Mouse (Mus musculus) spleen, adult 2 months (tissue): ENCODE results near the gene Aldh3b1. TPM values are rescaled to one million over a fixed set of nuclear protein-coding genes. Genes with fewer than 3 reads are reported as not detected.
A peak's percentile ranks its signal among the peaks of the same experiment; 100 is the strongest.

Experiments
- DNase-seq, 2 experiments: peaks; one replicate each; pipeline versions ENCODE4 v3.0.0 to v3.0.0-alpha.2; 2012 to 2021; ENCODE audit warnings: low spot score in 2 of 2, low read depth in 1 of 2
- H3K27ac ChIP-seq: fragments of 200-500 bp; 2 replicates; pipeline ENCODE4 v1.5.1; 2012; ENCODE audit warnings: low read length, inconsistent platforms; ENCODE audit not compliant: insufficient read depth
- H3K27me3 ChIP-seq: fragments of 200-500 bp; 2 replicates; pipeline ENCODE4 v1.6.1; 2012; ENCODE audit warnings: mild to moderate bottlenecking, moderate library complexity, low read length, inconsistent platforms; ENCODE audit not compliant: control insufficient read depth, insufficient read depth
- H3K36me3 ChIP-seq: fragments of 200-500 bp; 2 replicates; pipeline ENCODE4 v1.6.1; 2012; ENCODE audit warnings: mild to moderate bottlenecking, low read length, inconsistent platforms; ENCODE audit not compliant: control insufficient read depth, insufficient read depth
- H3K4me1 ChIP-seq: fragments of 200-500 bp; 2 replicates; pipeline ENCODE4 v1.6.1; 2011; ENCODE audit warnings: inconsistent platforms; ENCODE audit not compliant: control insufficient read depth, insufficient read depth, insufficient read length
- H3K4me3 ChIP-seq: fragments of 200-500 bp; 2 replicates; pipeline ENCODE4 v1.5.1; 2011; ENCODE audit warnings: mild to moderate bottlenecking, inconsistent platforms; ENCODE audit not compliant: insufficient read depth, insufficient read length; ENCODE audit errors: extremely low read depth
- CTCF ChIP-seq: fragments of 200-500 bp; IDR thresholded peaks from 2 replicates; pipeline ENCODE4 v1.5.1; 2011; ENCODE audit warnings: mild to moderate bottlenecking, inconsistent platforms; ENCODE audit not compliant: insufficient read depth, insufficient read length, insufficient replicate concordance; ENCODE audit errors: extremely low read depth
- POLR2A ChIP-seq: fragments of 200-500 bp; IDR thresholded peaks from 2 replicates; pipeline ENCODE4 v1.6.1; 2011; ENCODE audit warnings: low read depth, low read length, inconsistent platforms
- WGBS: fragments of 180-500 bp; shearing (Covaris S2); methylation state at CpG from one replicate; pipeline ENCODE4 v1.1.7; 2018; 5-methylcytosine and 5-hydroxymethylcytosine counted together
- polyA plus RNA-seq: library from polyadenylated mRNA; depleted of rRNA; stranded (reverse); fragments of >200 nt; gene quantifications from 2 replicates; pipeline ENCODE4 v1.2.3, GENCODE M21; 2012

Aldh3b1 gene
- polyA plus RNA-seq, 1 experiment: 24.6 TPM

DNA sequence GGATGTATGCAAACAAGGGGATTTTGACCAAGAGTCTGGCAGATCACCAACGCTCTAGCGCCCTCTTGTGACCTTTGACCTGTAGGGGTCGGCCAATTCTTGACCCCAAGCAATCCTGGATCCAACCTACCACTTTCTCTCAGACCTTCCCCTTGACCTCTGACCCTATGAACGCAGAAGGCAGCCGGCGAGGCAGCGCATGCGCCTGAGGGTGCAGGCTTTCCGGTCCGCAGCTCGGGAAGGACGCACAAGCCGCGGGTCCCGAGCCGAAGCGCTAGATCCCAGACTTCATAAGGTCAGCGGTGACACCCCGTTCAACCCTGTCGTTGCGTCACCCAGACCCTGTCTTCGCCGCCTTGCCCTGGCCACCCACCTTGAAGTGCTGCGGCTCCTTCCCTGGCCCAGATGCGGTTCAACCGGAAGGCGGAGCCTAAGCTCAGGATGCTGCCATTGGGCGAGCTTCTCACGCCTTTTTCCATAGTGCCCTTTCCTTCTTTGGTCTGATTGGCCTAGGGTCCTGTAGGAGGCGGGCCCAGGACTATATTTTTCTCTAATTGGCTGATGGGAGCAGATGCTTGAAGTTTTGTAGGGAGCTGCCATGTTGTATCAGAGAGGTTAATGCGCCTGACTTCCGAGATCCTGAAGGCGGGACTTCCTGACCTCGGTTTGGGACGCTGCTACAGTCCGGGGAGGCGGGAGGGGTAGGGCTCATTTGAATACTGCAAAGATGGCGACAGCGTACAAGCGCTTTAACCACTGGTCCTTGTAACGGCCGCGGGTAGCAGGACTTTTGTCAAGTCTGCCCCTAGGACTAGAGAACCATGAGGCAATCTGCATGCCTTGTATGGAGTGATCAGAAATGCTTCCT is 17.0 kb downstream of the Aldh3b1 start, which contains the start of gene Ndufs8:
TSS of gene Ndufs8 (minus strand) at position 438 of the 868 bp plus-strand sequence.
- WGBS: under 1% methylated on average over 43 of the region's 43 CpGs
- peaks cover 18% of the 10 kb centered on the region for H3K36me3 ChIP-seq
- peaks cover 8% of the 10 kb centered on the region; the same call in 1 of the 2 replicates for H3K4me1 ChIP-seq
- peak within 1 kb of the TSS; percentile 93 for H3K27ac ChIP-seq
- H3K27me3 ChIP-seq: no peaks in the 10 kb centered on the region
- H3K4me3 ChIP-seq: peak within 1 kb of the TSS; percentile 73
- peak; percentile 90 to 98 for DNase-seq
- peak; percentile 85 for TF ChIP-seq POLR2A
- TF ChIP-seq CTCF: peak; percentile 26; the same call in 1 of the 2 replicates

DNA sequence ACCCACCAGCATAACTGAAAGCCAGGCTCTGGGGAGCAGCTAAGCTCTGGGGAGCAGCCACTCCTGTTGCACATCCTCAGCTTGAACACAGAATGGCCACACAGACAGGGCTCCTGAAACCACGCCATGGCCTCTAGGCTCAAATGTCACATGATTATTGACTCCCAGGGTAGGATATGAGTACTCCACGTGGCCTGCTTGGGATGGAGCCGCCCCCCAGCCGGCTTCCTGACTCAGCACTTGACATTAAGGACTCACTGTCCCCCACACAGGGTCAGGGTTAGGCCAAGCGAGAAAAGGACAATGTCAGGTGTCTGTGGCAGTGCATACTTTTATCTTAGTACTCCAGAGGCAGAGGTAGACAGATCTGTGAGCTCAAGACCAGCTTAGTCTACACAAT is 19.4 kb downstream of the Aldh3b1 start:
- Histone ChIP-seq H3K36me3 (peaks cover 18% of the 10 kb centered on the region), H3K4me3 (no peak overlapping the region), H3K27ac (no peak overlapping the region), H3K27me3 (no peaks in the 10 kb centered on the region), H3K4me1 (peaks cover 16% of the 10 kb centered on the region; the same call in 1 of the 2 replicates)
- TF ChIP-seq CTCF: no peak
- TF ChIP-seq POLR2A: no peak
- WGBS: 86% methylated on average over 5 of the region's 5 CpGs
- no peak for DNase-seq

DNA sequence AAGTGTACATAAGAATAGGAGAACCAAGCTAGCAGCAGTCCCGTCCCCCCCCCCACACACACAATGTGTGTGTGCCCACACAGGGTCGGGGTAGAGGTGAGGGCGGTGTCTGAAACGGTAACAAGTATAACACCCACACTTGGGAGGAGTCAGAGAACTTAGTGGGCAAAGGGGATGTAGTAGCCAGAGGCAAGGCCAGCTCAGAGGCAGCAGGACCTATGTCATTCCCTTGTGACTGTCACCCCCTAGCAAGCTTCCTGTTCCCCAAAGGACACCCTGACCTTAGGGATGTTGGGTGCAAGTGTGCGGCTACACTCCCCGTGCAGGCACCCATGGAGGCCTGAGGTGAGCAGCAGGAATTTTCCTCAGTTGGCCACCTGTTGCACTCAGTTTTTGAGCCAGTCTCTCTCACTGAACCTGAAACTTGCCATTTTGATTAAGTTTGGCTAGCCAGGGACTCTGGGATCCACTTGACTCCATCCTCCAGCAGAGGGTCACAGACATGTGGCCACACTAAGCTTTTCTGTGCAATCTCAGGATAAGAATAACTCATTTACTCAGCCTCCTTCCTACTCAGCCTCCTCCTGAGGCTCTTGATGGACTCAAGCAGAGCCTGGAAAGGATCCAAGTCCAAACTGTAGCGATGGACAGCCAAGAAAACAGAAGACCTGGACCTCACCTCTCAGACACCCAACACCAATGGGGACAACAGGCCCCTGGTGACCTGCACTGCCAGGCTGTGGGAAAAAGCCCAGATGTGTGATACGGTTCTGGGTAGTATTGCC is 21.5 kb downstream of the Aldh3b1 start:
- WGBS: 72% methylated on average over 8 of the region's 8 CpGs
- no peak overlapping the region for H3K4me3 ChIP-seq
- H3K27ac ChIP-seq: no peak overlapping the region
- H3K27me3 ChIP-seq: no peaks in the 10 kb centered on the region
- no peak for DNase-seq
- peaks cover 30% of the 10 kb centered on the region for H3K36me3 ChIP-seq
- TF ChIP-seq CTCF (no peak), POLR2A (no peak)
- peaks cover 18% of the 10 kb centered on the region for H3K4me1 ChIP-seq

DNA sequence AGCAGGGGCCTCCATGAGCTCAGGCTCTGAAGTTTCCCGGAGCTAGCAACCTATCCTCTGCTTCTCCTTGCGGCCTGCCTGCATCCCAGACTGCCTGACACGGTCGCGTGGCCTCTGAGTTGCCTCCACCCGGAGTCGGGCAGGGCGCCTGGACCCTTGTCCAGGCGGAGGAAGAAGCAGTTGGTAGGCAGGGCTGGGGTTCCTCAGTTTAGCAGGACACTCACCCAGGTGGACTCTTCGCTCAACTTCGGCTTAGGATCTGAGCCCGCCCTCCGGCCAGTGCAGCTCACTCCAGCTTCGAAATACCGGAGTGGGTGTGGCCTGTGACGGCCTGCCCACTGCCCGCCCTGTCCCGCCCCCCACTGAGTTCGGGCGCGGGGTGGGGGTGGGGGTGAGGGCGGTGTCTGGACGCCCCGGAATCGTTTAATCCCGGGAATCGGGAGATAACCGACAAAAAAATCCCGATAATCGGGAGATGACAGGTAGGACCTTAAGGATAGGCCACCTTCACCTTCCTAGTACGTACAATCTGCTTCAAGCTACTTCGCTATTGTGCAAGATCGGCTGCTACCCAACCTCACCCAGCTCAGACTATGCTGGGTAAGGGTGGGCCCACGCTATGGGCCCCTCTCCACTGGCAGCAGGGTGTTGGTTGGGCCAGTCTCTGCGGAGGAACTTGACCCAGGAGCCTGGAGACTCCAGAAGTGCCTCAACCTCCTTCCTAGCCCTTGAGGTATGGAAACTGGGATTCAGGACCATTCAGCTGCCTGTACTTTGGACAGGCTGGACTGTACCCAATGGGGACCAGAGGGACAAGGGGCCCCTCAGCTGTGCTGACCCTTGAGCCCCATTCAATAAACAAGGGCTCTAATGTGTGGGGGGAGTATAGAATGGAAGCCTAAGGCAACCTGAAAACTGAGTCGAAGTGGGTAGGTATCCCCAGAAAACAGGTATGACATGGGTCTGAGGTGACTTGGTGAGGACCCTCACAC is 22.5 kb downstream of the Aldh3b1 start, which contains the start of gene Tcirg1:
TSS of gene Tcirg1 (minus strand) at position 339 of the 992 bp plus-strand sequence.
- H3K4me1 ChIP-seq: peaks cover 22% of the 10 kb centered on the region
- WGBS: 4% methylated on average over 36 of the region's 36 CpGs
- H3K27me3 ChIP-seq: no peaks in the 10 kb centered on the region
- peak within 1 kb of the TSS; percentile 82 for H3K4me3 ChIP-seq
- H3K36me3 ChIP-seq: peaks cover 39% of the 10 kb centered on the region
- peak within 1 kb of the TSS; percentile 72 for H3K27ac ChIP-seq
- peak in 1 of 2 experiments; percentile 73 for DNase-seq
- TF ChIP-seq CTCF (no peak), POLR2A (no peak; the same call in 1 of the 2 replicates)

DNA sequence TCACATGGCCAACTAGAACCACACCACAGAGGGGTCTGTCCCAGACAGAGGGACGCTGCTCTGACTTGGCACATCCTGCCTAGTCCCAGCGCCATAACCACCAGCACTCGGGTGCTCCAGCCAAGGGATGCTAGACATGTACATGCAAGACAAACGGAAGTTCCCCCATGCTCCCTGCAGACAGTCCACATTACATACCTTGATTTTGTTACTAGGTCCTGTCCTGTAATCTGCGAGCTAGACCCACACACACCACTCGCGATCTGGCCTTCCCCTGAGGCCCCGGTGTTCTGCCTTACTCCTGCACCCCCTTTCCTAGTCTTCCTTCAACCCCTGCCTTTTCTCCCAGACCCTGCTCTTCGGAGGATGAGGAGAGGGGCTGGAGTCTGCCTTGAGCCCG is 23.3 kb downstream of the Aldh3b1 start:
- 5% methylated on average over 10 of the region's 10 CpGs for WGBS
- H3K27ac ChIP-seq: peak overlapping the region; percentile 72
- H3K4me1 ChIP-seq: peaks cover 21% of the 10 kb centered on the region
- no peaks in the 10 kb centered on the region for H3K27me3 ChIP-seq
- peaks cover 44% of the 10 kb centered on the region for H3K36me3 ChIP-seq
- H3K4me3 ChIP-seq: peak overlapping the region; percentile 82
- TF ChIP-seq POLR2A: no peak
- no peak for TF ChIP-seq CTCF
- no peak for DNase-seq

DNA sequence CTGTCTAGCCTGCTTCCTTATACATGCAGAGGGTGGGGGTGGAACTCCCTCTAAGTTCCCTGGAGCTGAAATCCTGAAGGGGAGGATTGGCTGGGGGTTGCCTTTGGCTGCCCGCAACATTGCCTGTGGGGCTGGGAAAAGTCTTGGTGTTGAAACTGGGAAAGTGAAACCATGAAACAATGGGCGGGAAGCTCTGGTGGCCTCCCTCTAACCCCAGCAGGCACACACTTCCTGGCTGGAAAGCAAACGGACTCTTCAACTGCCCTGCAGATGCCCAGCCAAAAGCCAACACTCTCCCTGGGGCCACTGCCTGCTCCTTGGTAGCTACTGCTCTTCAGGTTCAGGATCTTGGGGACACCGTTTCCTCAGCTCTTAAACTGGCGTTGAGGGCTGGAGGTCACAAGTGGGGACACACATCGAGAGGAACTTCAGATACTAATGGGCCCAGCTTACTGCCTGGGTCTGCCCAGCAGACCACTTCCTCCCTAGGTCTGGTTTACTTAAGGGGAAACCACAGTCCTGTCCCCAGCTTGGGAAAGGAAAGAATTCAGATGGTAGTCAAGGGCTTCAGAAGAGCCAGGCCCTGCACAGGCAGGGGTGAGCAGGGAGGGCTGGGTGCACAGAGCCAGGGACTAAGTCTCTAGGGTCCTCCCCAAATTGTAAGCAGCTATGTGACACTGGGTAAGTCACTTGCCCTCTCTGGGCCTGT is 24.2 kb downstream of the Aldh3b1 start:
- no peak for DNase-seq
- peaks cover 43% of the 10 kb centered on the region for H3K36me3 ChIP-seq

More for the DNA sequence above, 24.2 kb downstream of the Aldh3b1 start:
- Histone ChIP-seq H3K27me3 (no peaks in the 10 kb centered on the region), H3K4me3 (peak overlapping the region; percentile 82), H3K27ac (peak overlapping the region; percentile 85), H3K4me1 (peaks cover 21% of the 10 kb centered on the region)
- TF ChIP-seq POLR2A (no peak), CTCF (no peak)
- 12% methylated on average over 6 of the region's 6 CpGs for WGBS
